In the genomic region with DNA sequence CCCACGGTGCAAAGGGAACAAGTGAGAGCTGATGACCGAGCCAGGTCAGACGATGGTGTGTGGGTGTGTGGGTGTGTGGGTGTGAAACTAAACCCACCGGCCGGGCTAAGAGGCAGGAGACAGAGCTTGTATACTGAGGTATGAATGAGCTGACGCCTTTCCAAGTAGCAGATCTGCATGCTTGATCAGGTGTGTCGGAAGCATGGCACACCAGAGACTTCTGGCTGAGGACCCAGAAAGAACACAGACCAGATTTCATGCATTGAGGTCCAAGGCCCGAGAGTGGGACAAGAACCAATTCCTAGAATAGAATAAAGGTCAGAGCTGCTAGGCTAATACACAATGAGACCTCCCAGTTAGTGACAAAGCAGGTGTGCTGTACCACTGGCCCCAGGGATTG, we compare ENCODE assay signal across 16 mouse cellular contexts. TPM values are rescaled to one million over a fixed set of nuclear protein-coding genes. Genes with fewer than 3 reads are reported as not detected.
"Had no signal": no experiment of that assay in that cellular context is flagged by ENCODE, and none has a peak within 500 bp of the region (broad histone marks: within the 10 kb centered on the region; RNA-seq: fewer than 3 reads in every experiment).

No protein-coding gene starts in this region.

- DNase-seq: retina, postnatal 1 day; right cerebral cortex, adult 18-20 months; right cerebral cortex, postnatal 14 days; right cerebral cortex, postnatal 25 days; right cerebral cortex, postnatal 4 days; spleen, adult 18-20 months; thymus, adult 18-20 months; thymus, adult 2 months; thymus, postnatal 14 days; thymus, postnatal 25 days; thymus, postnatal 36 days; thymus, postnatal 4 days had no signal

- H3K27ac ChIP-seq: neural tube, embryonic 15.5 days; stomach, embryonic 15.5 days; stomach, postnatal 0 days had no signal

- H3K4me3 ChIP-seq: neural tube, embryonic 15.5 days; stomach, embryonic 15.5 days had no signal

RNA-seq across cellular contexts. Expression of gene Nme9, which starts 12.2 kb away (rescaled TPM):
- total RNA-seq: neutrophil, adult 5-6 weeks had no signal
